Mouse (Mus musculus) cerebellum, postnatal 10 days (tissue): ENCODE measurements at regions not wholly inside any gene's neighbourhood (a gene's known extent, or its start where the extent isn't known, plus 50 kb on each side); places are given as distances from the start of the nearest gene placed in this dataset.

Source experiments
- DNase-seq, 2 experiments: peaks; one replicate each; pipeline ENCODE4 v3.0.0; 2021; ENCODE audit warnings: mixed read lengths in 2 of 2

DNA sequence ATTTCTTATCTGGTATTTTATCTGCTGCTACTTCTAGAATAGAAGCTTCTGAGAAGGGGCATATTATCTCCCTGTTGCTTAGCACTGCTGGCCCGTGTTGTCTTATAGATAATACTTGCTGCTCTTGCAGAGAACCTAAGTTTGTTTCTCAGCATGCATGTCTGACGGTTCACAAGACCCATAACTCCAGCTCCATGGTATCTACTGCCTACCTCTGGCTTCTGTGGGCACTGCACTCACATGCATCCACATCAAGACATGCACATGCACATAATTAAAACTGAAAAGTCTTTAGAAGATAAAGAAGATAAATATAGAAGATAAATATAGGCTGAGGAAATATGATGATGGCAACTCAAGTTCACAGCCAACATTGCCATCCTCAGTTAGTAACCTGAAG, 667.8 kb upstream of the Tmem132c start:
- DNase-seq = no peak

DNA sequence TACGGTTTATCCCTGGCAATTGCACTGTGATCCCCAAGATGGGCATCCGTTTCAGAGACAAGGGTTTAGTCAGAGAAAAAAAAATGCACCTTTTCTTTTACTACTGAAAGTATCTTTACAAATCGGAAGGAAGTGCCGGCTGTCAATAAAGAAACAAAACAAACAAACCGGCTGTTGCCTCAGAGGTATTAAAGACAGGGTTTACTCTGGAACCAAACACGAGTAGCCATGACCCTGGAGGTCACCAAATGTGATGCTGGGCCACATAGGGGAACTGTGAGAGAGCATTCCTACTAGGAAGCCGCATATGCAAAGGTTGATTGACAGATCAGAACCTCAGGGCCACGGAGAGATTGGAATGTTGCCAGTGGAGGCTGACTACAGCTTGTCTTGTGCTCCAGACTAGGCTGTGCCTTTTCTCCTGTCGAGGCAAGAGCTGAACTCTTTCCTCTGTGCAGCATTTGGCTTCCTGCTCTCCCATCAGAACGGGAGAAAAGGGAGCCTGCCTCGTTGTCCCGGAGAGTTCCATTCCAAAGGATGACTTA, 643.8 kb upstream of the Tmem132c start:
- peak; percentile 18 to 27 for DNase-seq

DNA sequence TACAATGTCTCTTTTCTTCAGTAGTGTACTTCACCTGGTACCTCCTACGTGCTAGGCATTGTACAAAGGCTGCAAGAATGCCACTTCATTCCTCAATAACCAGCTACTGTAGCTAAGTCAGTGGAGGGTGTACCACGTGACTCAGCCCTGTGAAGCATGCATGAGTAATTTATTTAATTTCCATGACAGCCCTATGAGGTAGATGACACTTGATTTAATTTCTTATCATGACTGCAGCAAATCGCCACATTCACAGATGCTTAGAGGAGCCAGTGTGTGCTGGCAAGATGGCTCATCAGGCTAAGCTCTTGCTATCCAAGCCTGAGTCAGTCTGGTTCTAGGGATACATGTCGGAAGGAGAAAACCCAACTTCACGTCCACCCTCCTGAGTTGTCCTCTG, 642.0 kb upstream of the Tmem132c start:
- DNase-seq = no peak

DNA sequence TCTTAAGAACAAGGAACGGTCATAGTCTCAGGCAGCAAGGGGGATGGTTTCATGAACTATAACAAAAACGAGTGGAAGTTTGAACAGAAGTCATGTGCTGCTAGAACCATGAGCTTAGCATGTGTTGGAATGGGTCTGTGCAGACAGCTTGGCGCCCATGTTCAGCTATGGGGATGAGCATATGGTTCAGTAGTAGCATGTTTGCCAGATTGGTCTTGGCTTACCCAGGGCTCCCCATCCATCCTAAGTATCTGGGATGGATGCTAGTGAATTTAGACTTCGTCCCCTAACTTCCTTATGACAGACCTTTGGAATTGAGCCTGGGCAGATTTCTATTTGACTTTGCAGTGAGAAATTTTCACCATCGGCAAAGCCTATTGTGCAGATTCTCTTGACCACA, 634.9 kb upstream of the Tmem132c start:
- peak; percentile 50 to 60 for DNase-seq

DNA sequence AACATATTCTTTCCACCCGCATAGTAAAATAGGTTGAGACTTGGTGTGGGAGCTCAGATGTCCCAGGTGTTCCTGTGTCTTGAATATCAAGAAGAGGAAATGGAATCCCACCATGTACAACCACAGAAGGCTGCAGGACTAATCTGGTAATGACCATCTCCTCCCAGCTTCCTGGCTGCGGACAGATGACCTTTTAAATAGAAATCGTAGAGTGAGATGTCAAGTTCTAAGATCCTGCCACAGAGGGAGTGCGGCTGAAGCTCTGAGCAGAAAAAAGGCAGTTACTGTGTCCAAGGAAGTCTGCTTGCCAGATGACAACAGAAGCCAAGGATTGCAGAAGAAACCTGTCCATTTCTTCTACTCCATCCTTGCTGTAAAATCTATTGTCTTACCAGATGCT, 629.0 kb upstream of the Tmem132c start:
- DNase-seq = no peak

DNA sequence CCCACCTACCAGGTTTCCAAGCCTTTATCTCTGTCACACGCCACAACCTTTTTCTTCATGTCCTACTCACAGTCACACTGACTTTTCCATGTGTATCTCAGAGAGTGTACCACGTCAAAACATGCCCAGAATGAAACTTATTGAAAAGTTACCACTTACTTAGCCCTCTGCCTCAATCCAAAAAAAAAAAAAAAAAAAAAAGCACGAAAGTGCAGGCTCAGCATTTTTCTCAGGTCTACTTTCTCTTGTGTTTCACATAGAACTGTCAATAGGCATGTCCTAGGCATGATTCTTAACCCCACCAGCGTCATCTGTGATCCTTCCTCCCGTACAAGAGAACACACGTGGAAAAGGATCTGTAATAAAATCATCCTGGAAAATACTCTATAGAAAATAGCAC, 619.1 kb upstream of the Tmem132c start:
- DNase-seq = no peak

DNA sequence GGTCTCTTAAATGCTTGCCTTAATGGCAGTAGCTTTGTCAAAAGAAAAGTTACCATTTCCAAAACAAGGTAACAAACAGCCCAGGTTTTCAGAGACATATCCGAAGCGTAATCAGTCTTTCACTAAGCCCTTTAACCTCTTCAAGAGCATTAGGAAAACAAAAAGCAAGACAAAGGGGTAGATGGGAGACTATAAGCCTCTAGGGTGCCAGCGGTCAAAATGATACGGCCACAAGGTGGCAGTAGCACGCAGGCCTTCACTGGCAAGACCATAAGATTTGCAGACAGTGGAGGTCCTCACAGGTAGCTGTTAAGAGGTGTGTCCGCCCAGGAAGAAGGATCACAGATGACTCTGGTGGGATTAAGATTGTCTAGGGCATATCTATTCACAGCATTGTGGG, 618.4 kb upstream of the Tmem132c start:
- DNase-seq = peak; percentile 83 to 85

DNA sequence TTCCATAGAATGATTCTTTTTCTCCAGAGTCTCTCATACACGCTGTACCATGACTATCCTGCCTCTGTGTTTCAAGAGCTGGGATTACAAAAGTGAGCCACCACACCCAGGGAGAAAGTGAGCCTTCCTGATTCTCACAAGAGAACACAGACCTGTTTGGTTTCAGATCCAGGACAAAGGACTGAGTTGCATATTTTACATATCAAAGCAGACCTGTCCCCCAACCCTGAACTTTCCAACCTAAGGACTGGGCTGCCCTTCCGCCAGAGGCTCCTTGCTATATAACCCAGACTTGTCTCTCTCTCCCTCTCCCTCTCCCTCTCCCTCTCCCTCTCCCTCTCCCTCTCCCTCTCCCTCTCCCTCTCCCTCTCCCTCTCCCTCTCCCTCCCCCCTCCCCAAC, 611.8 kb upstream of the Tmem132c start:
- no peak for DNase-seq

DNA sequence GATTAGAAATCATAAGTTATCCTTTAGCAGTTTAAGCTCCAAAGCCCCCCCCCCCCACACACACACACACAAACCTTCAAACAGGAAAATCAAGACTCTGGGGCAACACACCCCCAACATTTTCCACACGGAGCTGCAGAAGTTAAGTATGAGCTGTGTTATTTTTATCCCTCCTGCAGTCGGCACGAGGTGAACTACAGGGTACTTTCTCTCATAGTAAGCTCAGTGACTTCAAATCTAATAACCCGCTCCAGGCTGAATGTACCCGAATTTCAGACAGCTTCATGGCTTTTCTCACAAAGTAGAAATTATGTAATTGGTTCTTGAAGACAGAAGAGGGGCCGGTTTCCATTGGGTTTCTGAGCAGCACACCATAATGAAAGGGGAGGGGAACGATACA, 591.2 kb upstream of the Tmem132c start:
- no peak for DNase-seq

DNA sequence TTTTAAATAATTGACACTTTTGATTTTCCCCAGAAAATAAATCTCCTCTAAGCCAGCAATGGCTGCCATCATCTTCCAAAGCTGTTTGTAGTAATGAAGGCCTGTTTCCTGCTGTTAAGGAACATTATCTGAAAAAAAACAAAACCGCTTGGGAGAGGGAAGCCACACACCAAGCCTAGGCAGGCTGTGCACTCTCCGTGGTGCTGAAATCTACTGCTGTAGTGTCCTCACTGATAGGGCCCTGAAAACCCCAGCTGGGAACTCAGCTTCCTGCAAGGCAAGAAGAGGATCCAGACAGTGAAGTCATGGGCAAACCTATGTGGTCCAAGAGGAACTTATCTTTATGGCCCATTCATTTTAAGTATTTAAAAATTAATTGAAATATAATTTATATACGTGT, 590.2 kb upstream of the Tmem132c start:
- peak in 1 of 2 experiments; percentile 22 for DNase-seq

DNA sequence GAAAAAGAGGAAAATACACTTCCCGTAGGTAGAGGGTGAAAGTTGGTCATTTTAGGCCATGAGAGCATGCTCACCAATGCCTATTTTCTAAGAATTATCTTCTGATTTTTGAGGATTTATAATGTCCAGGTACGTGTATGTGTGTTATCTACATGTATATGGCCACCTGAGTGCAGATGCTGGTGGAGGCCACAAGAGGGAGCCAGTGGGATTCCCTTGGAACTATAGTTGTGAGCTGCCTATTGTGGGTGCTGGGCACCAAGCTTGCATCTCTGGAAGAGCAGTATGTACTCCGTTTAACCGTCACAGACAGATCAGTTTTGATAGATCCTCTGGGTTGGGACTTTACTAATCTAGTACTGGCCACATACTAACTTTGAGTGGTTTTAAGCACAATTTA, 579.0 kb upstream of the Tmem132c start:
- no peak for DNase-seq

DNA sequence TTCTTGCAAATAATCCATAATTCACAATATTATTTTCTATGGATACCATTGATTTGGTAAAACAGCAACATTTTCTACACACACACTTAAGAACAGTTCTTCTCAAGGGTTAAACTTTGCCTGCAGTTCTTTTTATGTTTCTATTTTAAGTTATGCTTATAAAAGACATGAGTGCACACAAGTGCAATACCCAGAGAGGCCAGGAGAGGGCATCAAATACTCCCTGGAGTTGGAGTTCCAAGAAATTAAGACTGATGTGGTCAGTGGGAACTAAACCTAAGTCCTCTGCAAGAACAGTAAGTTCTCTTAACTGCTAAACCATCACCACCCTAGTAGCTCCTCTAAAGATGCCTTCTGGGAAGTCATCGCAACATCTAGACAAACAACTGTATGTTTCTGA, 570.5 kb upstream of the Tmem132c start:
- DNase-seq = peak; percentile 56 to 69

DNA sequence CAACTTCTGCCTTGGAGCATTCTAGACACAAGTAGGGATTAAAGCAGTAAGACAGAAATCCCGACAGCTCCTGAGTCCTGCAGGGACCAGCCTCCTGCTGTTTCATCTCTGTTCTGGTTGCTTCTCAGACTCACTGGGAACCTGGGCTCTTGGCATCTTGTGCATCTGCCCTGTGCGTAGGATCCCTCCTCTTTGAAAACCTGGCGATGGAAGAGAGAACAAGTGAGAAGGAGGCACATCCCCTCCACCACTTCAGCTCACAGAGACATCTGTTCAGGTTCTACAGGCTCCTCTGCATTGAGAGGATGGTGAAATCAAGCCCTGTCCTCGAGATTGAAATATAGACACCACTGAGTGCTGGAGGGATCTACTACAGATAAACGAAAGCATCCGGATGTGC, 561.3 kb upstream of the Tmem132c start:
- DNase-seq = no peak

DNA sequence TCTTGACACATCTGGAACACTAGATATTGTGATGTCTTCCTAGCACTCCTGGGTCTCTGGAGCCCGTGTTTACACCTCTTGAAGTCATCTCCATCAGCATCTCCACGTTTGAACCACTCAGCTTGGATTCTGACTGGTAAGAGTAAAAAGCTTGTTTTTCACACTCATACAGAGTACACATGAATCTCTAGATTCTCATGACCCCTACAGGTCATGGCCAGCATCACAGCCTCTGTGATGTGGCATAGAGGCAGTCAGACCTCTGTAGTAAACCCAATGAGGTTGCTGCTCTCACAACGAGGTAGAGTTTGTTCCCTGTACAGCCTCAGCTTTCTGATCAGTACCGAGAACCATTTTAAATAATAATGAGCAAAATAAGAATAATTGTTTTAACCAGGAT, 542.3 kb upstream of the Tmem132c start:
- peak; percentile 70 to 71 for DNase-seq

DNA sequence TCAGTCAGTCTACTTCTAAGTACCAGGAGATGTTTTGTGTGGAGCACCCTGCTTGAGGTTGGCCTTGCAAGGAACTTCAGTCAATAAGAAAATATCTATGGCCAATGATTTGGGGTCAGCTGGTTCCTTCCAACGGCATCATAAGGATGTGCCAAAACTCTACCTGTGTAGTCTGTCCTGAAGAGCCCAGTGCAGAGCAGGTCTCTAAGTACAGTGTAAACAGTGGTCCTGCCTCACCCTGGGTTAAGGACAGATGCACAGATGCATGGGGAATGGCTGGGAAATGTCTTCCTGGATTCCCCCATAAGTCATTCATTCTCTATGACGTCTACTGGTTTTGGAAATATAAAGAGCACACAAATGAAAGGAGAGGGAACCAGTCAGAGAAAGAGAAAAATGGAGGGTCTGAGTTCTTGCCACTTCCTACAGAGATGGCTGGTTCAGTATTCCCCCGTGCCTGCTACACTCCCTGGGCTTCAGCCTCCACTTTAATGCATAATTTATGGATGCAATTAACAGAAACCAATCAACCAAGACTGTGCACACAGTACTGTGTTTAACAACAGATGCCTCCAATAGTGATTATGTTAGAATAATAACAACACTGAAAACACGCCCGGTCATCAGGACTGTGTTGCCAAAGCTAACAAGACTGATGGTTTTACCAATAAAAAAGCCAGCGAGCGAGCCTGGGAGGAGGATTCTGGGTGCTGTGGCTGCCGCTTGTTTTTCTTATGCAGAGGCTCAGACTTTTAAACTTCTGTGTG, 537.9 kb upstream of the Tmem132c start:
- no peak for DNase-seq

DNA sequence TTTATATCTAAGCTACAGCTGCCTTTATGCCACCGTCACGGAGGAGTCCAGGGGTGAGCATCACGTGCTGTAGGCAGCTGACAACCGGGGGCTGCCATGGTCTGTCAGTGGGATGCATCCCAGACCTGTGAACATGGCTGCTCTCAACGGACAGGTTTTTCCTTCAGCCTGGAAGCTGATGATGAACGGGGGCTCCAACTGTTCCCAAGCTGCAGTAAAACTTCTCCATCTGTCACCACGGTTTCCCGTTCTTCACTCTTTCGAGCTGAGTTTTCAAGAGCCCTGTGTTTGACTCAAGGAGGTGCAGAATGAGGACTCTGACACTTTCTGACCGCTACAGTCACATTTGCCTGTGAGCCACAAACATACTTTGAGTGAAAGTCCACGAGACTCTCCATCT, 535.7 kb upstream of the Tmem132c start:
- no peak for DNase-seq

DNA sequence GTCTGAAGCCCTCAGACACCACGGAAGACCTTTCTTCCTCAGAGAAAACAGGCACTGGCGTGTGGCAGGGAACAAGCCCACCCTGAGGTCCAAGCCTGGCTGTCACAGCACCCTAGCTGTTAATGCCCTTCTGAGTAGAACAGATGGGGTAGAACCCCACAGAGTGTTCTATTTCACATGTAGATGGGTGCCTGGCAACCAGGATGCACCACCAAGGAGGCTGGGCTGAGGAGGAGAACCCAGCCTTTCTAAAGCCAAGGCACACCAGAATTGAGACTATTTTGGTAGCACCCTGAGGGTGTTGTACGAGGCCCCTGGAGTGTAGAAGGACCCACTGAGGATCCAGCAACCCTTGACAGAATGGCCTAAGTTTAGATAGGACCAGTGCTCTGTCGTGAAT, 534.9 kb upstream of the Tmem132c start:
- DNase-seq = no peak

DNA sequence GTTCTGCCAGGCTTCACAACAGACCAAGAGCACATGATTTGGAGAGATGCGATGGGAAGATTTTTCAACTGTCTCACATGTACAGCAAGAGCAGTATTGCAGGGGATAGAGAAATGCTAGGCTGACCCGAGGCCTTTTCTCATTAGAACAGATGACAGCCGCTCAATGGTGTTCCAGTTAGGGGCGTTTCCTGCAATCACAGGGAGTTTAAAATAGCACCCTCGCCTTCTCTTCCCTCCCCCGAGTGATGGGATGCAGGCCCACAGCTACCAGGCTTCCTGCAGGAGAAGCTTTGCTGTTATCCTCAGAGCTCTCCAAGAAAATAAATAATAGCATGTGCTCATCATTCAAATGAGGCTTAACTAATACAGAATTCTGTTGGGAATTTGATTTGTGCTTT, 526.9 kb upstream of the Tmem132c start:
- no peak for DNase-seq

DNA sequence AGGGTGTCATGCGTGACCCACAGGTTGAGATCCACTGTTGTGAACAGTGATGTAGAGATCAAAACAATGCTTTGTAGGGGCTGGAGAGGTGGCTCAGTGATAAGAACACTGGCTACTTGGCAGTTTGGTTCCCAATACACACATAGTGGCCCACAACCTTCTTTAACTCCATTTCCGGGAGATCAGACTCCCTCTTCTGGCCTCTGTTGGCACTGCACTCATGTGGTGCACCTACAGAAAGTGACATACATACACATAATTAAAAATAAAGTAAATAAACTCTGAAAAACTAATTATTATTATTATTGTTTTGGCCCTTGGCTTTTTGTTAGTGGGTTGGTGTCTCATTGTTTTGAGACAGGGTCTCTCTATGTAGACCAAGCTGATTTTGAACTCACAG, 523.2 kb upstream of the Tmem132c start:
- no peak for DNase-seq

DNA sequence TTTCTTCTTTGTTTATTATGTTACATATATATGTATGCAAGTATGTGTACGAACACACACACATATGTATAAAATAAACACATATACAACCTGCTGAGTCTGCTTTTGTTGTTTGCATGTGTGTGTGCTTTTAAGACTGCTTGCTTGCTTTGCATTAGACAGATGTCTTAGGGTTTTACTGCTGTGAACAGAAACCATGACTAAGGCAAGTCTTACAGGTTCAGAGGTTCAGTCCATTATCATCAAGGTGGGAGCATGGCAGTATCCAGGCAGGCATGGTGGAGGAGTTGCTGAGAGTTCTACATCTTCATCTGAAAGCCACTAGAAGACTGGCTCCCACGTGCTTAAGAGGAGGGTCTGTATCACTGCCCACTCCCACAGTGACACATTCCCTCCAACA, 520.3 kb upstream of the Tmem132c start:
- DNase-seq = no peak

DNA sequence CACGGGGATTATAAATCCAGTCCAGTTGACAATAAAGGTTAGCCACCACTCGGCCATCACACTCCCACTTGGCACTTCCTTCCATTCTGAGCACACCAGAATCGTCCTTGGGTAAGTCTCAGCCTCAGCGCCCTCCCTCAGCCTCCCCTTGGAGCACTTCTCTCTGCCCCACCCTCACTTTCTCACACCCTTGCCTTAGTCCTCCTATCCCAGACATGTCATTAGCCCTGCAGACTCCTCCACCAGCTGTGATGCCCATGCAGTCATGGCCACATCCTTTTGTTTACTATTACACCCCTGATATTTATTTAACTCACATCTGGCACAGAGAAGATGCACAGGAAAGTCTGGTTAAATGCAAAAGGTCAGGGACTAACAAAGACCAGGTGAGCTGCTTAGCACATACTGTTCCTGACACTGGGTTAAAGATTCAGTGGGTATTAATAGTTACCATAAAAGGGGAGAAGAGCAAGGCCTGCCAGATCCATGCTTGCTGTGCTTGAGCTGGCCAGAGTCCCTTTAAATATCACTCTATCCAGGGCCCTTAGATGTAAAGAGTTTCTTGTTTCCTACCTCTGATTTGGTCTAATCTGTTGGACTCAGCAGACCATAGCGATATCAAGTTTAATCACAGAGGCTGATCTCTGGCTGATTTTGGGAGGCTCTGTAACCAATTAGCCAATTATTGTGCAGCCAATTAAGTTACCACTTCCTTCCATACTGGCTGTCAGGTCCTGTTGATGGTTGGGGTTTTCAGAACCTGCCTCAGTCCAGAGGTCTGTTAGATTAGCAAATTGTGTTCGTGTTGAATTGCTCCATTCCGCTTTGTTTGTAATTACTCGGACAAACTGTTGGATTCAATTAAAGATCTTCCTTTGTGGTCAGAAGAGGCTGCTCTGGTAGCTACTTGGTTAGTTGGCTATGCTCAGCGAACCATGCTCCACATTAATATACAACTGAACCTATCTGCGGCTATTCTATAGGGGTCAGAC, 518.0 kb upstream of the Tmem132c start:
- DNase-seq = no peak

DNA sequence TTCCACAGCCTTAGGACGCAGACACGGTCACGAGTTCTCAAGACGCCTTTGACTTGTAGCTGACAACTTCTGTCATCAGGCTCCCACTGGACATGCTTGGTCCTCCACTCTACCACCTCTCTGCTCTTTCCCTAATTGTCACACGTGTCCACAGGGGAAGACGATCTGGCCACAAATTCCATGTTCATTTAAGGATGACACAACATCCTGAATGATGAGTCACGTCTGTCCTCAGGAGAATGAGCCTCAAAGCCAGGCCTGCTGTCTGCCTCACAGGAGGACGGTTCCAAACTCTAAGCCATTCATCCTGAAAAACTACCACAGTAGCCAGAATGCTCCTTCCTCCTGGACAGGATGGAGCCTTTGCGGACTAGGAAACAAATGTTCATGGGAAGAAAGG, 517.3 kb upstream of the Tmem132c start:
- DNase-seq = no peak

DNA sequence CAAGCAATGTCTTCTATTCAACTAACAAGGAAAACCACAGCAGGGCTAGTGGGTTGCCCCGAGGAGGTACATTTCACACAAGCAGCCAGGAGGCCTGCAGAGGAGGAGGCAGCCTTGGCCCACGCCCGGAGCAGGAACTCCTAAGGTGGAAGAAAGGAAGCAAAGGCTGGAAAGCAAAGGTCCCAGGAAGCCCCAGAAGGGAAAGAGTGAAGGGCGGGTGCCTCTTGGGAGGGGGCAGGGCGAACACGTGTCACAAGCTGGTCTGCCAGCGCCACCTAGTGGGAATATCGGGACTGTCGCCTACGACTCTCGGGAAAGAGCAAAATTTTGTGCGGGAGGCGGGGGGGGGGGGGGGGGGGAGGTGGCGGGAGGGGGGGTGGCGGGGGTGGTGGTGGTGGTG, 508.1 kb upstream of the Tmem132c start:
- DNase-seq = peak; percentile 90 to 94

DNA sequence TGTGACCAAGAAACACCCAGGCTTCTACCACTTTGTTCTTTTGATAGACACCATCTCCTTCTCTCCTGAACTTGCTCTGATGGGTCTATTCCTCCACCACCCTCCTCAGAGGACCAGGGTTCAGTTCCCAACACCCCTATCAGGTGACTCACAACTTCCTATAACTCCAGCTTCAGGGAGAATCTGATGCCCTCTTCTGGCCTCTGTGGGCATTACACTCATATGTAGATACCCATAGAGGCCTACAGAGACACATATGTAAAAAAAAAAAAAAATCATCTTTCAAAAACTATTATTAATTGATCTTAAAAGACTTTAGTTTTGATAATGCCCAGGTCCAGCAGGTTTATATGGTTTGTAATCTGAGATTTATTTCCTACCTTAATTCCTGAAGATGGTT, 505.9 kb upstream of the Tmem132c start:
- DNase-seq = peak in 1 of 2 experiments; percentile 9
